Mouse (Mus musculus) induced T-regulatory cell, adult 2 months (primary cell): ENCODE measurements around the gene Ehhadh.
A peak's percentile ranks its signal among the peaks of the same experiment; 100 is the strongest.

Source experiments
- DNase-seq: peaks from one replicate; pipeline ENCODE4 v3.0.0-alpha.2; 2012; ENCODE audit warnings: low read depth

The Ehhadh gene

GRCm38 (mm10) chr16:21727897-21728364 is 59.7 kb downstream of the Ehhadh start:
- DNase-seq: peak; percentile 92

GRCm38 (mm10) chr16:21727421-21727820 is 60.2 kb downstream of the Ehhadh start:
- peak; percentile 13 for DNase-seq

- DNase-seq: no peak
Measured at GRCm38 (mm10) chr16:21724261-21724660, 63.3 kb downstream of the Ehhadh start.

GRCm38 (mm10) chr16:21719770-21720169 is 67.8 kb downstream of the Ehhadh start:
- no peak for DNase-seq

GRCm38 (mm10) chr16:21714516-21714915 is 73.1 kb downstream of the Ehhadh start:
- DNase-seq: no peak
